Mouse (Mus musculus): ENCODE measurements around the gene Ext2. TPM values are rescaled to one million over a fixed set of nuclear protein-coding genes. Genes with fewer than 3 reads are reported as not detected.

Ext2 gene
- polyA plus RNA-seq, 1 experiment from 2014 or later: 72.3 TPM

- Histone ChIP-seq H3K9me3 (replicated peaks) (no peaks in the 10 kb centered on the region), H3K36me3 (no peaks in the 10 kb centered on the region), H3K27ac (replicated peaks) (no peak overlapping the region; the same call in 1 of the 2 replicates), H3K27me3 (ENCODE audit: low read depth, poor library complexity, severe bottlenecking) (peaks cover 100% of the 10 kb centered on the region), H3K4me3 (peak overlapping the region; percentile 35), H3K4me1 (peaks cover 27% of the 10 kb centered on the region)
- under 1% methylated on average over 44 of the region's 44 CpGs for WGBS
- DNase-seq (ENCODE audit: low spot score): peak; percentile 61
Observed at GRCm38 (mm10) chr2:93647051-93647923, 175.1 kb downstream of the Ext2 start.

GRCm38 (mm10) chr2:93645626-93646320, 176.6 kb downstream of the Ext2 start:
- H3K4me1 ChIP-seq: peaks cover 41% of the 10 kb centered on the region
- peak; percentile 67 for DNase-seq (ENCODE audit: low spot score)
- WGBS: under 1% methylated on average over 33 of the region's 33 CpGs

GRCm38 (mm10) chr2:93645197-93645596, 177.2 kb downstream of the Ext2 start:
- Histone ChIP-seq H3K4me1 (peaks cover 44% of the 10 kb centered on the region), H3K36me3 (no peaks in the 10 kb centered on the region), H3K4me3 (peak overlapping the region; percentile 25), H3K27ac (replicated peaks) (no peak overlapping the region), H3K27me3 (ENCODE audit: low read depth, poor library complexity, severe bottlenecking) (peaks cover 100% of the 10 kb centered on the region), H3K9me3 (replicated peaks) (no peaks in the 10 kb centered on the region)
- peak; percentile 54 for DNase-seq (ENCODE audit: low spot score)
- under 1% methylated on average over 10 of the region's 10 CpGs for WGBS

More at GRCm38 (mm10) chr2:93645626-93646320, 176.6 kb downstream of the Ext2 start:
- H3K27ac ChIP-seq (replicated peaks): no peak overlapping the region; the same call in 1 of the 2 replicates
- no peaks in the 10 kb centered on the region for H3K9me3 ChIP-seq (replicated peaks)
- peaks cover 100% of the 10 kb centered on the region for H3K27me3 ChIP-seq (ENCODE audit: low read depth, poor library complexity, severe bottlenecking)
- H3K36me3 ChIP-seq: no peaks in the 10 kb centered on the region
- peak overlapping the region; percentile 25 for H3K4me3 ChIP-seq

GRCm38 (mm10) chr2:93644731-93645130, 177.6 kb downstream of the Ext2 start:
- DNase-seq (ENCODE audit: low spot score): no peak
- Histone ChIP-seq H3K27ac (replicated peaks) (no peak overlapping the region), H3K27me3 (ENCODE audit: low read depth, poor library complexity, severe bottlenecking) (peaks cover 100% of the 10 kb centered on the region), H3K36me3 (no peaks in the 10 kb centered on the region), H3K4me3 (peak overlapping the region; percentile 25; the same call in 1 of the 2 replicates), H3K9me3 (replicated peaks) (no peaks in the 10 kb centered on the region), H3K4me1 (peaks cover 44% of the 10 kb centered on the region)
- WGBS: 4% methylated on average over 6 of the region's 6 CpGs

GRCm38 (mm10) chr2:93644234-93644633, 178.1 kb downstream of the Ext2 start:
- 0 out of 2 replicates have a peak overlapping the region, but pooled peaks have one; percentile 25 for H3K4me3 ChIP-seq
- H3K9me3 ChIP-seq (replicated peaks): no peaks in the 10 kb centered on the region
- no peak overlapping the region for H3K27ac ChIP-seq (replicated peaks)
- H3K27me3 ChIP-seq (ENCODE audit: low read depth, poor library complexity, severe bottlenecking): peaks cover 100% of the 10 kb centered on the region
- DNase-seq (ENCODE audit: low spot score): peak; percentile 41
- peaks cover 47% of the 10 kb centered on the region for H3K4me1 ChIP-seq
- H3K36me3 ChIP-seq: no peaks in the 10 kb centered on the region
- 9% methylated on average over 4 of the region's 4 CpGs for WGBS

- peak; percentile 69 for DNase-seq (ENCODE audit: low spot score)
- peaks cover 100% of the 10 kb centered on the region for H3K27me3 ChIP-seq (ENCODE audit: low read depth, poor library complexity, severe bottlenecking)
- peak overlapping the region; percentile 58 for H3K4me3 ChIP-seq
- H3K27ac ChIP-seq (replicated peaks): peak overlapping the region; percentile 82
- H3K4me1 ChIP-seq: peaks cover 47% of the 10 kb centered on the region
- no peaks in the 10 kb centered on the region for H3K9me3 ChIP-seq (replicated peaks)
- H3K36me3 ChIP-seq: no peaks in the 10 kb centered on the region
- under 1% methylated on average over 28 of the region's 28 CpGs for WGBS
Observed at GRCm38 (mm10) chr2:93643403-93643780, 179.0 kb downstream of the Ext2 start.

- no peak for DNase-seq (ENCODE audit: low spot score)
- peaks cover 99% of the 10 kb centered on the region for H3K27me3 ChIP-seq (ENCODE audit: low read depth, poor library complexity, severe bottlenecking)
- no peak overlapping the region for H3K4me3 ChIP-seq
- H3K4me1 ChIP-seq: peaks cover 25% of the 10 kb centered on the region
- WGBS: 85% methylated on average over 4 of the region's 4 CpGs
- H3K9me3 ChIP-seq (replicated peaks): no peaks in the 10 kb centered on the region
- H3K27ac ChIP-seq (replicated peaks): no peak overlapping the region
- no peaks in the 10 kb centered on the region for H3K36me3 ChIP-seq
Observed at GRCm38 (mm10) chr2:93634609-93635008, 187.8 kb downstream of the Ext2 start.

GRCm38 (mm10) chr2:93624665-93625408, 197.5 kb downstream of the Ext2 start:
- WGBS: 81% methylated on average over 13 of the region's 13 CpGs
- H3K36me3 ChIP-seq: no peaks in the 10 kb centered on the region
- no peak overlapping the region for H3K4me3 ChIP-seq
- H3K27me3 ChIP-seq (ENCODE audit: low read depth, poor library complexity, severe bottlenecking): peaks cover 50% of the 10 kb centered on the region
- no peaks in the 10 kb centered on the region for H3K9me3 ChIP-seq (replicated peaks)
- peaks cover 11% of the 10 kb centered on the region for H3K4me1 ChIP-seq
- DNase-seq (ENCODE audit: low spot score): no peak
- no peak overlapping the region for H3K27ac ChIP-seq (replicated peaks)

GRCm38 (mm10) chr2:93619208-93619849, 203.0 kb downstream of the Ext2 start:
- Histone ChIP-seq H3K4me1 (peaks cover 56% of the 10 kb centered on the region), H3K27me3 (ENCODE audit: low read depth, poor library complexity, severe bottlenecking) (peaks cover 58% of the 10 kb centered on the region), H3K27ac (replicated peaks) (peak overlapping the region; percentile 70), H3K36me3 (no peaks in the 10 kb centered on the region), H3K4me3 (no peak overlapping the region), H3K9me3 (replicated peaks) (no peaks in the 10 kb centered on the region)
- 30% methylated on average over 5 of the region's 5 CpGs for WGBS
- DNase-seq (ENCODE audit: low spot score): peak; percentile 42

GRCm38 (mm10) chr2:93618447-93619199, 203.7 kb downstream of the Ext2 start:
- no peaks in the 10 kb centered on the region for H3K36me3 ChIP-seq
- WGBS: 32% methylated on average over 19 of the region's 19 CpGs
- no peak for DNase-seq (ENCODE audit: low spot score)
- peaks cover 61% of the 10 kb centered on the region for H3K4me1 ChIP-seq
- no peaks in the 10 kb centered on the region for H3K9me3 ChIP-seq (replicated peaks)
- peak overlapping the region; percentile 70; the same call in 1 of the 2 replicates for H3K27ac ChIP-seq (replicated peaks)
- no peak overlapping the region for H3K4me3 ChIP-seq
- peaks cover 64% of the 10 kb centered on the region for H3K27me3 ChIP-seq (ENCODE audit: low read depth, poor library complexity, severe bottlenecking)

GRCm38 (mm10) chr2:93615845-93616689, 206.3 kb downstream of the Ext2 start:
- H3K4me3 ChIP-seq: no peak overlapping the region
- H3K4me1 ChIP-seq: peaks cover 62% of the 10 kb centered on the region
- H3K36me3 ChIP-seq: no peaks in the 10 kb centered on the region
- no peaks in the 10 kb centered on the region for H3K9me3 ChIP-seq (replicated peaks)
- WGBS: 69% methylated on average over 27 of the region's 27 CpGs
- DNase-seq (ENCODE audit: low spot score): no peak
- H3K27ac ChIP-seq (replicated peaks): peak overlapping the region; percentile 52; the same call in 1 of the 2 replicates
- H3K27me3 ChIP-seq (ENCODE audit: low read depth, poor library complexity, severe bottlenecking): peaks cover 60% of the 10 kb centered on the region
